Mouse (Mus musculus) neutrophil, adult 65 days (primary cell): ENCODE data around the gene Aifm1. TPM values are rescaled to one million over a fixed set of nuclear protein-coding genes. Genes with fewer than 3 reads are reported as not detected.

Source experiments
- total RNA-seq: library from RNA; stranded (reverse); gene quantifications from 2 replicates; pipeline ENCODE4 v1.2.4, GENCODE M21; 2023

Aifm1 gene
- 13.3 and 13.6 TPM in 2 replicates for total RNA-seq

GRCm38 (mm10) chrX:48513166-48513807 lies at the start of gene Aifm1:
Aifm1 (minus strand) TSS chrX:48513563.

GRCm38 (mm10) chrX:48518808-48519548 lies 5.6 kb upstream of the Aifm1 start, which contains the start of gene Rab33a:
Rab33a (plus strand) TSS chrX:48519285.

GRCm38 (mm10) chrX:48462754-48463507 lies 50.4 kb downstream of the Aifm1 start, which contains the start of gene Elf4:
Elf4 (minus strand) TSS chrX:48463132.

Other genes starting within 250 kb of the Aifm1 start
- gene Bcorl1, start 172.2 kb downstream of the Aifm1 start, total RNA-seq, result 16.8 and 19.8 TPM in 2 replicates
- 87.5 and 93.0 TPM in 2 replicates for gene Elf4, start 50.4 kb downstream of the Aifm1 start, total RNA-seq
- not detected in 2 replicates for gene Rab33a, start 5.7 kb upstream of the Aifm1 start, total RNA-seq
- gene Zfp280c, start 80.9 kb upstream of the Aifm1 start, total RNA-seq, result 10.7 and 11.2 TPM in 2 replicates
- 4.4 and 7.5 TPM in 2 replicates for gene Slc25a14, start 109.8 kb upstream of the Aifm1 start, total RNA-seq
- not detected in 2 replicates for gene Gpr119, start 160.9 kb upstream of the Aifm1 start, total RNA-seq
- gene Rbmx2, start 181.4 kb upstream of the Aifm1 start, total RNA-seq, result 5.4 and 6.3 TPM in 2 replicates